Mouse (Mus musculus): ENCODE results near the gene Fxyd3. TPM values are rescaled to one million over a fixed set of nuclear protein-coding genes. Genes with fewer than 3 reads are reported as not detected.

Gene Fxyd3
- 0.59 and 1.0 TPM in 2 replicates for polyA plus RNA-seq (2012; rRNA removed)

- no peak within 1 kb of the TSS for H3K4me3 ChIP-seq (ENCODE audit: insufficient read depth, low read length)
- no peaks in the 10 kb centered on the region; the same call in 1 of the 2 replicates for H3K4me1 ChIP-seq (ENCODE audit: control insufficient read depth, insufficient read depth, low read length)
- peak within 1 kb of the TSS; percentile 80 for H3K27ac ChIP-seq (ENCODE audit: insufficient read depth, low read length)
- no peak for TF ChIP-seq POLR2A (IDR thresholded peaks at IDR 0.05; ENCODE audit: extremely low read depth, insufficient read depth, low read length)
- no peak for TF ChIP-seq CTCF (IDR thresholded peaks at IDR 0.05; ENCODE audit: extremely low read depth, insufficient read depth, low read length)
Measured at GRCm38 (mm10) chr7:31076492-31076891, at the start of gene Fxyd3. Gene Fxyd3, minus strand, starts transcription at chr7:31076704.

GRCm38 (mm10) chr7:31125116-31125515, 48.6 kb upstream of the Fxyd3 start:
- Histone ChIP-seq H3K27ac (ENCODE audit: insufficient read depth, low read length) (no peak overlapping the region), H3K4me1 (ENCODE audit: control insufficient read depth, insufficient read depth, low read length) (peaks cover 3% of the 10 kb centered on the region; the same call in 1 of the 2 replicates), H3K4me3 (ENCODE audit: insufficient read depth, low read length) (peak overlapping the region; percentile 84)
- TF ChIP-seq CTCF (IDR thresholded peaks at IDR 0.05; ENCODE audit: extremely low read depth, insufficient read depth, low read length) (no peak), POLR2A (IDR thresholded peaks at IDR 0.05; ENCODE audit: extremely low read depth, insufficient read depth, low read length) (no peak)

- Histone ChIP-seq H3K4me3 (ENCODE audit: insufficient read depth, low read length) (peak overlapping the region; percentile 84), H3K27ac (ENCODE audit: insufficient read depth, low read length) (no peak overlapping the region), H3K4me1 (ENCODE audit: control insufficient read depth, insufficient read depth, low read length) (peaks cover 3% of the 10 kb centered on the region; the same call in 1 of the 2 replicates)
- TF ChIP-seq POLR2A (IDR thresholded peaks at IDR 0.05; ENCODE audit: extremely low read depth, insufficient read depth, low read length) (no peak), CTCF (IDR thresholded peaks at IDR 0.05; ENCODE audit: extremely low read depth, insufficient read depth, low read length) (no peak)
Measured at GRCm38 (mm10) chr7:31124381-31124780, 47.9 kb upstream of the Fxyd3 start.

DNA sequence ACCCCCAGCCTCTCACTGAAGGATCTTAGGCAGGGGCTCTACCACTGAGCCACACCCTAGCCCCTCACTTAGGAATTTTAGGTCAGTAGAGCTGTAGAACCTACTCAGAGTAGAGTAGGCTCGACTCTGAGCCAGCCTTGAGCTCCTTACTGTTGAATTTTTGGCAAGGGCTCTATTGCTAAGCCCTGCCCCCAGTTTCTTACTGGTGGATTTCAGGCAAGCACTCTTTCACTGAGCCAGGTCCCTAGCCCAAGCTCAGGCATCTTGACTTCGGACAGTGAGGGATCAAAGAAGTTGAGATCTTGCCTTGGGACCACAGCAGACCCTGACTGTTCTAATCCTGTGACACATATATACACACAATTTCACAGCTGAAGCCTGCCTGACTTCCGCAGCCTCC, 47.2 kb upstream of the Fxyd3 start:
- TF ChIP-seq POLR2A (IDR thresholded peaks at IDR 0.05; ENCODE audit: extremely low read depth, insufficient read depth, low read length), result no peak
- no peak for TF ChIP-seq CTCF (IDR thresholded peaks at IDR 0.05; ENCODE audit: extremely low read depth, insufficient read depth, low read length)
- no peak overlapping the region for H3K27ac ChIP-seq (ENCODE audit: insufficient read depth, low read length)
- no peak overlapping the region for H3K4me3 ChIP-seq (ENCODE audit: insufficient read depth, low read length)

GRCm38 (mm10) chr7:31122641-31123631, 46.4 kb upstream of the Fxyd3 start:
- Histone ChIP-seq H3K27ac (ENCODE audit: insufficient read depth, low read length) (no peak overlapping the region), H3K4me1 (ENCODE audit: control insufficient read depth, insufficient read depth, low read length) (peaks cover 4% of the 10 kb centered on the region; the same call in 1 of the 2 replicates), H3K4me3 (ENCODE audit: insufficient read depth, low read length) (no peak overlapping the region)
- TF ChIP-seq POLR2A (IDR thresholded peaks at IDR 0.05; ENCODE audit: extremely low read depth, insufficient read depth, low read length) (no peak), CTCF (IDR thresholded peaks at IDR 0.05; ENCODE audit: extremely low read depth, insufficient read depth, low read length) (no peak)

More for the DNA sequence above, 47.2 kb upstream of the Fxyd3 start:
- peaks cover 4% of the 10 kb centered on the region; the same call in 1 of the 2 replicates for H3K4me1 ChIP-seq (ENCODE audit: control insufficient read depth, insufficient read depth, low read length)

DNA sequence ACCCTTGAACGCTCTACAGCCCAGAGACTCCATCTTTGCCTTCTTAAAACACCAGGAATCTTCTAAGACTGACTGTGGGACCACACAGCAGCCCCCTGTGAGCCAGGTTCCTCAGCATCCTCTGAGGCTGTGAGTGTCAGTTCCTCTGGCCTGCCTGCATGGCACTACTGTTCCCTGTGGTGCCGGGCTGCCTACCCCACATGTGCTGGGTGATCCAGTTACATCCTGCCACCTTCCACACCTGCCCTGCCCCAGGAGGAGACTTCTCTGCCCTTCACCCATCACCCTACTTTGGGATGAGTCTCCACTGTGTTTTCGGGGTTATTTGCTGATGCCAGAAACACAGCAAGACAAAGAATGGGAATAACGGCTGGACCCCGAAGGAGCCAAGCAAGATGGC, 43.1 kb upstream of the Fxyd3 start:
- no peak for TF ChIP-seq CTCF (IDR thresholded peaks at IDR 0.05; ENCODE audit: extremely low read depth, insufficient read depth, low read length)
- TF ChIP-seq POLR2A (IDR thresholded peaks at IDR 0.05; ENCODE audit: extremely low read depth, insufficient read depth, low read length), result no peak
- Histone ChIP-seq H3K27ac (ENCODE audit: insufficient read depth, low read length) (no peak overlapping the region), H3K4me3 (ENCODE audit: insufficient read depth, low read length) (no peak overlapping the region), H3K4me1 (ENCODE audit: control insufficient read depth, insufficient read depth, low read length) (peaks cover 5% of the 10 kb centered on the region)

DNA sequence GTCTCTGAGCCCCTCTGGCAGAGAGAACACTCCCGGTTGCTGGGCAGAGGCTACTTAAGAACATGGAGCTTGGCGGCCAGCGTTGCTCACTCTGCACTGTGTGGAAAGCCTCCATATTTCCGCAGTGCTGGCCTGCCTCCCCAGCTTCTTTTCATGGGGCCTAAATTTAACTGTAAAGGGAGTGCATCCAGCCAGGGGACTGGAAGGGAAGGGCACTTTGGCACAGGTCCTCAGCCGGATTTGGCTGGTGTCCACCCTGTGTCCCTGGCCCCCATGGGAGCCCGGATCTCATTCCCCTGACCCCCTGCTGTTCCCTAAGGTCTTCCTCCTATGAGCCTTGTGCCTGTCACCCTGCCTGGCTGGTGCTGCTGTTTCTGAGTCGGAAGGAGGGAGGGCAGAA, 42.0 kb upstream of the Fxyd3 start:
- Histone ChIP-seq H3K27ac (ENCODE audit: insufficient read depth, low read length) (no peak overlapping the region), H3K4me1 (ENCODE audit: control insufficient read depth, insufficient read depth, low read length) (peaks cover 4% of the 10 kb centered on the region), H3K4me3 (ENCODE audit: insufficient read depth, low read length) (no peak overlapping the region)
- TF ChIP-seq POLR2A (IDR thresholded peaks at IDR 0.05; ENCODE audit: extremely low read depth, insufficient read depth, low read length), result no peak
- TF ChIP-seq CTCF (IDR thresholded peaks at IDR 0.05; ENCODE audit: extremely low read depth, insufficient read depth, low read length), result no peak

DNA sequence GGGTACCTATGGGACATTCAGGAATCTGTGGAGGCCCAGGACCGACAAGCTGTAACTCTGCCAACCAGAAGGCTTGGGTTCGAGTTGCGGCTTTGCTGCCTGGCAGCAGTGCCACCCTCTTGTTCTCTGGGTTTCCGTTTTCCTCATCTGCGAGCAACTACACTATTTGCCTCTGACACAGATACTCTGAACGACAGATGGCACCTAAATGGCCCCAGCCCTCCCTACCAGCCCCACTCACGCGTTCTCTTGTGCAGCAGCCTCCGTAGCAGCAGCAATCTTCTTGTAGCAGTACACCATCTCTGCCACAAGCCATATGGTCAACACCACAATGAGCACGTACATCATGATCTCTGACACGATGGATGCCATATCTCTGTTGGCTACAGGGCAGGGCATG, 41.0 kb upstream of the Fxyd3 start:
- peaks cover 4% of the 10 kb centered on the region for H3K4me1 ChIP-seq (ENCODE audit: control insufficient read depth, insufficient read depth, low read length)
- H3K4me3 ChIP-seq (ENCODE audit: insufficient read depth, low read length), result no peak overlapping the region
- H3K27ac ChIP-seq (ENCODE audit: insufficient read depth, low read length), result no peak overlapping the region
- TF ChIP-seq POLR2A (IDR thresholded peaks at IDR 0.05; ENCODE audit: extremely low read depth, insufficient read depth, low read length), result no peak
- no peak for TF ChIP-seq CTCF (IDR thresholded peaks at IDR 0.05; ENCODE audit: extremely low read depth, insufficient read depth, low read length)

DNA sequence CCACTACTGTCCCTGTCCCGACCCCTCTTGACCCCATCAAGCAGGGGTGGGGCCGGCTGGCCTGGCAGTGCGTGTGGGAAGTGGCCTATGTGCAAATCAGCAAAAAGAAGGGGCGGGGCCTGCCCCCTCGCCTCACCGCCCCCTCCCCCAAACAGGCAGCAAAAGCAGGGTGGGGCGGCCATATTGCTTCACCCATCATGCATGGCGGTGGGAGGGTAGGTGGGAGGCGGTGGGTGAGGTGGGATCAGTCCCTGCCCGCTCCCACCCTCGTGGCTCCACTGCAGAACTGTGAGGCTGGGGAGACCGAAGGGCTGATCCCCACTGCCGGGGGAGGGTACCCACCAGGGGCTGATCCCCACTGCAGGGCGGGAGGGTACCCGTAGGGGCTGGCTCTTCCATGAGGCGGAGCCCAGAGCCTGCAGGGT, 40.2 kb upstream of the Fxyd3 start:
- no peak for TF ChIP-seq CTCF (IDR thresholded peaks at IDR 0.05; ENCODE audit: extremely low read depth, insufficient read depth, low read length)
- TF ChIP-seq POLR2A (IDR thresholded peaks at IDR 0.05; ENCODE audit: extremely low read depth, insufficient read depth, low read length), result no peak
- Histone ChIP-seq H3K27ac (ENCODE audit: insufficient read depth, low read length) (no peak overlapping the region), H3K4me3 (ENCODE audit: insufficient read depth, low read length) (no peak overlapping the region), H3K4me1 (ENCODE audit: control insufficient read depth, insufficient read depth, low read length) (peaks cover 4% of the 10 kb centered on the region)

Data from cortical plate, adult 2 months (tissue).